Mouse (Mus musculus): ENCODE data around the gene Uso1.

DNA sequence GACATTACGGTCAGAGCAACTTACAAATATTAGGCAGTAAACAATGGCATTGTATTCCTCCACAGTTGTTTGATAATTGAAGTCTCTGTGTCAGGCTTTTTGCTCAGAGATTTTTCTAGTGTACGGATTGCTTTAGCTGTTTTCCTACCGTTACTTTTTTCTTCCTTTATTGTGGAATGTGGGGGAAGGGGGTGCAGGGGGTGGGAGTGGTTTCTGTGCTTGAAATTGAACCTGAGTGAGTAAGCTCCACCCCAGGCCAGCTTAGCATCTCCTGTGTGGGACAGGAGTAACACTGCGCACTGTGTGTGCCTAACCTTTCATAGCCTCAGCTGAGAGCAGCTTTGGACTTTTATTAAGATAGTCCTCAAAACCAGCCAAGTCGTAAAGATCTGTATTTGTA lies 4.0 kb downstream of the Uso1 start:
- no peak for TF ChIP-seq CTCF (IDR thresholded peaks at IDR 0.05; ENCODE audit: low read depth)
- no peak for TF ChIP-seq EP300 (IDR thresholded peaks at IDR 0.05; ENCODE audit: low read depth)
